Mouse (Mus musculus) liver, embryonic 14.5 days (tissue): Measurements from ENCODE around the gene Prkar2a. TPM values are rescaled to one million over a fixed set of nuclear protein-coding genes. Genes with fewer than 3 reads are reported as not detected.

Experiments
- ATAC-seq: fragments of 200-750 bp; cut with Nextera tagmentation; 2 replicates; pipeline ENCODE4 v1.8.0; 2017; ENCODE audit warnings: moderate number of reproducible peaks, mild to moderate bottlenecking, moderate library complexity; ENCODE audit not compliant: insufficient read depth
- DNase-seq, 3 experiments: peaks; one replicate each; pipeline ENCODE4 v3.0.0-alpha.2; 2012 to 2013; ENCODE audit warnings: low read depth in 3 of 3, low spot score in 3 of 3
- H3K27ac ChIP-seq: fragments of 300-500 bp; sonication (generic); 2 replicates; pipeline ENCODE4 v1.5.1; 2014; ENCODE audit warnings: moderate library complexity, mild to moderate bottlenecking, control low read depth, inconsistent platforms
- H3K27me3 ChIP-seq: fragments of 300-500 bp; sonication (generic); 2 replicates; pipeline ENCODE4 v1.6.1; 2014; ENCODE audit warnings: mild to moderate bottlenecking, low read length, moderate library complexity; ENCODE audit not compliant: control insufficient read depth, insufficient read depth
- H3K36me3 ChIP-seq: fragments of 300-500 bp; sonication (generic); replicated peaks from 2 replicates; pipeline ENCODE4 v1.6.1; 2014; ENCODE audit warnings: low read depth; ENCODE audit not compliant: control insufficient read depth, insufficient read depth
- H3K4me1 ChIP-seq, 2 experiments: fragments of 200-500 bp in 1 of 2; fragments of 300-500 bp in 1 of 2; sonication (generic) in 1 of 2; replicated peaks; 2 replicates each; pipeline ENCODE4 v1.6.1; 2012 to 2014; ENCODE audit warnings: antibody characterized with exemption in 1 of 2, inconsistent platforms in 1 of 2, low read length in 1 of 2; ENCODE audit not compliant: control insufficient read depth in 2 of 2, insufficient read depth in 2 of 2
- H3K4me2 ChIP-seq: fragments of 300-500 bp; sonication (generic); 2 replicates; pipeline ENCODE4 v1.6.1; 2014; ENCODE audit warnings: low read depth, mild to moderate bottlenecking, control low read depth, moderate library complexity
- H3K4me3 ChIP-seq, 2 experiments: fragments of 200-500 bp in 1 of 2; fragments of 300-500 bp in 1 of 2; sonication (generic) in 1 of 2; 2 replicates each; pipeline ENCODE4 v1.5.1; 2012 to 2014; ENCODE audit warnings: low read depth in 2 of 2, low read length in 2 of 2, mild to moderate bottlenecking in 2 of 2, control low read depth in 1 of 2, inconsistent platforms in 1 of 2, moderate library complexity in 1 of 2; ENCODE audit not compliant: insufficient read depth in 1 of 2
- H3K9ac ChIP-seq: fragments of 300-500 bp; sonication (generic); replicated peaks from 2 replicates; pipeline ENCODE4 v1.6.1; 2014; ENCODE audit warnings: mild to moderate bottlenecking, control low read depth, moderate library complexity
- H3K9me3 ChIP-seq: fragments of 300-500 bp; sonication (generic); 2 replicates; pipeline ENCODE4 v1.6.1; 2016; ENCODE audit warnings: low read length, mixed read lengths; ENCODE audit not compliant: control insufficient read depth
- CTCF ChIP-seq: IDR thresholded peaks from 2 replicates; pipeline ENCODE4 v1.5.1; 2016; ENCODE audit warnings: antibody characterized with exemption, low read depth, control low read depth
- EP300 ChIP-seq: IDR thresholded peaks from 2 replicates; pipeline ENCODE4 v1.6.1; 2016; ENCODE audit warnings: antibody characterized with exemption, low read depth
- WGBS: fragments of 180-500 bp; shearing (Covaris S2); extraction: QIAGEN DNeasy Blood & Tissue Kit; methylation state at CpG from one replicate; pipeline ENCODE4 v1.1.7; 2014; ENCODE audit not compliant: insufficient replicate concordance; 5-methylcytosine and 5-hydroxymethylcytosine counted together
- polyA plus RNA-seq, 2 experiments: library from polyadenylated mRNA; depleted of rRNA in 1 of 2; stranded (reverse) in 1 of 2; unstranded in 1 of 2; fragments of >200 nt; fragmentation: Nextera tagmentation in 1 of 2; extraction: Ambion mirVana in 1 of 2; gene quantifications; 2 replicates each; pipeline versions ENCODE4 v1.2.1 to v1.2.3; 2012 to 2014

The Prkar2a gene
- polyA plus RNA-seq, 2 experiments: 6.4 to 9.9 TPM

DNA sequence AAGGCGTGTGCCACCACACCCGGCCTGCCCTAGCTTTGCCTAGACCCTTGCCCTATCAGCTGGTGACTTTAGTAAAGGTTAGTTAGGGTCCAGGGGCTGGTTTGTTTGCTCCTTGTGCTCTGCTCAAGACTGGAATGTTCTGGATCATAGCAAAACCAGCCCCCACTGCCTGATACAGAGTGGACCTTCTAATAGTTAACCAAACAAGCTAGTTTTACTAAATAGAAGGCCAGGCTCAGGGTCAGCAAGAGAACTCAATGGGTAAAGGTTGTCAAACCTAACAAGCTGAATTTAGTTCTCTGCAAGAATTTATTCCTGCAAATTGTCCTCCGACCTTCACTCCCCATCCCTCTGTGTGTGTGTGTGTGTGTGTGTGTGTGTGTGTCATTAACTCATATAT lies 64.9 kb downstream of the Prkar2a start:
- no peak for TF ChIP-seq CTCF
- no peak for TF ChIP-seq EP300

DNA sequence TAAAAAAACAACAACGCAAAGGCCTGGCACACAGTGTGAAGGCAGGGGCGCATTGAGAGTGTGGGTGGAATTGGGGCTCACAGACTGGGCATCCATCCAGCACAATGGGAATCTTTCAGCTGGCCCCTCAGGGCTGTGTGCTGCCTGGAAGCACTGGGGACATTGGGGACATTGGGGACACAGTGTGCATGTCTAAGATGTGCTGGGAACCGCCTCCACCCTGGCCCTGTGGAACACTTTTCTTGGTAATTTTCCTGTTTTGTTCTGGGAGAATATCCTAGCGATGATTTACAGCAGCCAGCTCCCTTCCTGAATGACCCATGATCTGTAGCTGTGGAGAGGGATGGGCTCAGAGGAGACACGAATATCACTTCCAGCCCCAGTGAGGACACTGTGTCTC lies 65.3 kb downstream of the Prkar2a start:
- H3K27me3 ChIP-seq: no peaks in the 10 kb centered on the region
- WGBS: 65% methylated on average over 5 of the region's 5 CpGs
- ATAC-seq: no peak

More for the DNA sequence above, 64.9 kb downstream of the Prkar2a start:
- Histone ChIP-seq H3K4me3 (no peak overlapping the region), H3K4me2 (no peak overlapping the region), H3K4me1 (no peaks in the 10 kb centered on the region), H3K9me3 (no peaks in the 10 kb centered on the region), H3K36me3 (no peaks in the 10 kb centered on the region), H3K27ac (no peak overlapping the region), H3K27me3 (no peaks in the 10 kb centered on the region), H3K9ac (no peak overlapping the region)
- 57% methylated on average over 3 of the region's 3 CpGs for WGBS
- ATAC-seq (no peak), DNase-seq (no peak)

DNA sequence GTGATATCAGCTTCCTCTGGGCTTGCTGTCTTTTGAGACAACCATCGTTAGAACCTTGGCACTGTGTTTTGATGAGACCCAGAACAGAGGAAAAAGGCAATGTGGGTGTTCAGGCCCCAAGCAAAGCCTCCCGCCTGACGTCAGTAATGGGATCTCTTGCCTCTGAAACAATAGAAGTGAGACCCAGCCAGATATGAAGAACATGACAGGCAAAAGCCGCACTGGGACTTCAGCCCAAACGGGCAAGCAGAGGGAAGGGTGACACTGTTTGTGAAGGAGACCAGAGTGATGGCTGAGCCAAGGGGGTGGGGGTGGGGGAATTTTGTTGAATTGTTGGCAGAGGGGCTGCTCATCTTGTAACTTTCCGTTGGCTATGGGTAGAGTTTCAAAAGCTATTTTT lies 68.3 kb downstream of the Prkar2a start:
- H3K9me3 ChIP-seq: no peaks in the 10 kb centered on the region
- no peak for DNase-seq
- ATAC-seq: no peak
- no peak overlapping the region for H3K4me2 ChIP-seq
- H3K4me1 ChIP-seq: no peaks in the 10 kb centered on the region
- 59% methylated on average over 6 of the region's 6 CpGs for WGBS
- H3K9ac ChIP-seq: no peak overlapping the region
- H3K27ac ChIP-seq: no peak overlapping the region
- H3K4me3 ChIP-seq: no peak overlapping the region
- no peaks in the 10 kb centered on the region for H3K27me3 ChIP-seq
- no peak for TF ChIP-seq EP300
- no peak for TF ChIP-seq CTCF
- H3K36me3 ChIP-seq: no peaks in the 10 kb centered on the region

More for the DNA sequence above, 65.3 kb downstream of the Prkar2a start:
- Histone ChIP-seq H3K4me1 (no peaks in the 10 kb centered on the region), H3K4me2 (no peak overlapping the region), H3K9me3 (no peaks in the 10 kb centered on the region), H3K27ac (no peak overlapping the region), H3K4me3 (no peak overlapping the region), H3K36me3 (no peaks in the 10 kb centered on the region), H3K9ac (no peak overlapping the region)
- no peak for DNase-seq
- TF ChIP-seq EP300 (no peak), CTCF (no peak)

DNA sequence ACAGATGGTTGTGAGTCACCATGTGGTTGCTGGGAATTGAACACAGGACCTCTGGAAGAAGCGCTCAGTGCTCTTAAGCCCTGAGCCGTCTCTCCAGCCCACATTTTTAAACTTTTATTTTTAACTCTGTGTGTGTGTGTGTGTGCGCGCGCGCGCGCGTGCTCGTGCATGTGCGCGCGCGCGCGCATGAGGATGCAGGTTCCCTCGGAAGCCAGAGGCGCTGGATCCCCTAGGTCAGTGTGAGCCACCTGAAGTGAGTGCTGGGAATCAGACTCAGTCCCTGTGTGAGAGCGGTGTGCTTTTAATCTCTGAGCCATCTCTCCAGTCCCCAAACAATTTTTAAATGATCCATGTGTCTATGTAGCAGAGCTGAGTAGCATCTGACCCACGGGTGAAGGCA lies 70.0 kb downstream of the Prkar2a start:
- no peaks in the 10 kb centered on the region for H3K27me3 ChIP-seq
- ATAC-seq (no peak), DNase-seq (no peak)
- no peaks in the 10 kb centered on the region for H3K36me3 ChIP-seq
- H3K9me3 ChIP-seq: no peaks in the 10 kb centered on the region
- H3K4me1 ChIP-seq: no peaks in the 10 kb centered on the region
- TF ChIP-seq EP300: no peak
- no peak for TF ChIP-seq CTCF
- H3K4me2 ChIP-seq: no peak overlapping the region
- no peak overlapping the region for H3K4me3 ChIP-seq
- 91% methylated on average over 20 of the region's 20 CpGs for WGBS
- no peak overlapping the region for H3K9ac ChIP-seq
- H3K27ac ChIP-seq: no peak overlapping the region

DNA sequence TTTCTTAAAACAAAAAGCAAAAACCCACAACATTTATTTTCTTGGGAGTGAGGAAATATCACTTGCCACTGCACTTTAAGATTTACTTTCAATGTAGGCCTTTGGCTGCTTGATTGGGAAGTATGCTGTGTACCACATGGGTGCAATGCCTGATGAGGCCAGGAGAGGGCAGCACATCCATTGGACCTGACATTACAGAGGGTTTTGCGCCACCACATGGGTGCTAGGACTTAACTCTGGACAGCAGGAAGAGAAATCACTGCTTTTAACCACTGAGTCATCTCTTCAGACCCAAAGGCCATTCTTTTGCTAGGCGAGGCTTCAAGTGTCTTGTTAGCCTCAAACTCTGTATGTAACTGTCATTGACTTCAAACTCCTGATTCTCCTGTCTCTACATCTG lies 70.7 kb downstream of the Prkar2a start:
- Histone ChIP-seq H3K4me2 (no peak overlapping the region), H3K4me3 (no peak overlapping the region), H3K27me3 (no peaks in the 10 kb centered on the region), H3K27ac (no peak overlapping the region), H3K9ac (no peak overlapping the region), H3K4me1 (no peaks in the 10 kb centered on the region), H3K36me3 (no peaks in the 10 kb centered on the region), H3K9me3 (no peaks in the 10 kb centered on the region)
- DNase-seq: peak in 2 of 3 experiments; percentile 33 to 51
- peak; percentile 96 for TF ChIP-seq CTCF
- no peak for TF ChIP-seq EP300
- ATAC-seq: no peak
- WGBS: 46% methylated on average over 2 of the region's 2 CpGs
